Mouse (Mus musculus) liver, embryonic 15.5 days (tissue): ENCODE measurements around the gene Iars. TPM values are rescaled to one million over a fixed set of nuclear protein-coding genes. Genes with fewer than 3 reads are reported as not detected.

Experiments
- polyA plus RNA-seq: library from polyadenylated mRNA; unstranded; fragments of >200 nt; fragmentation: Nextera tagmentation; extraction: Ambion mirVana; gene quantifications from 2 replicates; pipeline ENCODE4 v1.2.1, GENCODE M21; 2015

Iars gene
- polyA plus RNA-seq, 1 experiment from 2014 or later = 46.3 TPM

Other genes with a start within 250 kb of the Iars start
- 0.75 and 0.88 TPM in 2 replicates for gene Tes3-ps, start 188.8 kb upstream of the Iars start, polyA plus RNA-seq
- 0.24 and 0.50 TPM in 2 replicates for gene Ecm2, start 177.3 kb upstream of the Iars start, polyA plus RNA-seq
- gene Aspn, start 137.7 kb upstream of the Iars start, polyA plus RNA-seq = 2.0 and 2.2 TPM in 2 replicates
- gene Omd, start 99.6 kb upstream of the Iars start, polyA plus RNA-seq = 0.55 TPM in 2 replicates
- 3.7 and 4.3 TPM in 2 replicates for gene Ogn, start 74.1 kb upstream of the Iars start, polyA plus RNA-seq
- 17.3 and 22.7 TPM in 2 replicates for gene Cenpp, start 29.3 kb upstream of the Iars start, polyA plus RNA-seq
- gene Nol8, start 29.0 kb upstream of the Iars start, polyA plus RNA-seq = 6.2 and 7.0 TPM in 2 replicates
- gene Gm30302, start 116.9 kb downstream of the Iars start, polyA plus RNA-seq = not detected in 2 replicates